Mouse (Mus musculus) adipocyte (in vitro differentiated cells): ENCODE results near the gene Poglut1.
"Not testable (repeated sequence)": the region's sequence is repeated elsewhere in the genome, so short reads cannot be mapped to it uniquely, and the experiment has no call there.

Experiments used
- DNase-seq: peaks from one replicate; pipeline ENCODE4 v3.0.0-alpha.2; 2016; ENCODE audit warnings: low spot score

The Poglut1 gene

GRCm38 (mm10) chr16:38536544-38537146, 13.4 kb downstream of the Poglut1 start:
- DNase-seq = peak; percentile 63

- no peak for DNase-seq
These were observed 23.8 kb downstream of the Poglut1 start for GRCm38 (mm10) chr16:38526264-38526663.

GRCm38 (mm10) chr16:38522129-38523084, 27.7 kb downstream of the Poglut1 start, which contains the start of gene Timmdc1:
Timmdc1 (minus strand) TSS chr16:38522663.
- peak; percentile 99 for DNase-seq

- peak; percentile 29 for DNase-seq
These were observed 28.7 kb downstream of the Poglut1 start for GRCm38 (mm10) chr16:38521211-38521987.

- DNase-seq = no peak
These were observed 30.9 kb downstream of the Poglut1 start for GRCm38 (mm10) chr16:38519140-38519539.

GRCm38 (mm10) chr16:38510846-38511245, 39.2 kb downstream of the Poglut1 start:
- DNase-seq = no peak

GRCm38 (mm10) chr16:38506041-38506634, 43.9 kb downstream of the Poglut1 start:
- DNase-seq = peak; percentile 84

GRCm38 (mm10) chr16:38503528-38503927, 46.5 kb downstream of the Poglut1 start:
- DNase-seq = no peak

GRCm38 (mm10) chr16:38502469-38502868, 47.6 kb downstream of the Poglut1 start:
- no peak for DNase-seq

GRCm38 (mm10) chr16:38496604-38497140, 53.4 kb downstream of the Poglut1 start:
- no peak for DNase-seq

- peak; percentile 48 for DNase-seq
These were observed 56.2 kb downstream of the Poglut1 start for GRCm38 (mm10) chr16:38493890-38494289.

- no peak for DNase-seq
These were observed 57.5 kb downstream of the Poglut1 start for GRCm38 (mm10) chr16:38492551-38492950.

GRCm38 (mm10) chr16:38483582-38484309, 66.3 kb downstream of the Poglut1 start:
- DNase-seq = no peak

GRCm38 (mm10) chr16:38482780-38483562, 67.1 kb downstream of the Poglut1 start:
- no peak for DNase-seq

GRCm38 (mm10) chr16:38481327-38481726, 68.7 kb downstream of the Poglut1 start:
- no peak for DNase-seq

- DNase-seq = no peak
These were observed 71.8 kb downstream of the Poglut1 start for GRCm38 (mm10) chr16:38478296-38478695.

- DNase-seq = not testable (repeated sequence)
These were observed 72.8 kb downstream of the Poglut1 start for GRCm38 (mm10) chr16:38477241-38477608.

- no peak for DNase-seq
These were observed 73.5 kb downstream of the Poglut1 start for GRCm38 (mm10) chr16:38476312-38477240.
